Mouse (Mus musculus) right cerebral cortex, postnatal 25 days (tissue): ENCODE measurements around the gene Nectin1.

Source experiments
- DNase-seq: peaks from one replicate; pipeline ENCODE4 v3.0.0; 2022

Nectin1 gene

DNA sequence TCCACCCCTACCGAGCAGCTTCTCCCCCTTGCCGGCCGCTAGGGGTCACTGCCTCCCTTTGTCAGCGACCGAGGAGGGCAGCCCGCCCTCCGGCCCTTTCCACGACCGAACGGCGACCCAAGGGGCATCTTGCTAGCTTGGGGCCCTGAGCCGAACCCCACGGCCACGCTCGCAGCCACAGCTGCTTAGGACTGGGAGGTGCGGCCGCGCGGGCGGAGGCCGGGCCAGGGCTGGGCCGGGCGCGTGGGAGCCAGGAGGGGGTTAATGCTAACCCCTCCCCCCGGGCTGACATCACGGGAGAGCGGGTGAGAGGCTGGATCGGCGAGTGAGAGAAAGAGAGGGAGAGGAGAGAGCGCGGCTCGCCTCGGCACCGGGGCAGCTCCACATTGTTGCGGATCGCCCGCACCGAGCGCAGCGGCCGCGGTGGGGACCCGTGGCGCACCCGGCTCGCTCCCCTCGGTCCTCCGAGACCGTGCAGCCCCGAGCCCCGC lies at the start of gene Nectin1:
TSS of gene Nectin1 (plus strand) at position 338 of the 491 bp plus-strand sequence.
- DNase-seq, result peak; percentile 89

DNA sequence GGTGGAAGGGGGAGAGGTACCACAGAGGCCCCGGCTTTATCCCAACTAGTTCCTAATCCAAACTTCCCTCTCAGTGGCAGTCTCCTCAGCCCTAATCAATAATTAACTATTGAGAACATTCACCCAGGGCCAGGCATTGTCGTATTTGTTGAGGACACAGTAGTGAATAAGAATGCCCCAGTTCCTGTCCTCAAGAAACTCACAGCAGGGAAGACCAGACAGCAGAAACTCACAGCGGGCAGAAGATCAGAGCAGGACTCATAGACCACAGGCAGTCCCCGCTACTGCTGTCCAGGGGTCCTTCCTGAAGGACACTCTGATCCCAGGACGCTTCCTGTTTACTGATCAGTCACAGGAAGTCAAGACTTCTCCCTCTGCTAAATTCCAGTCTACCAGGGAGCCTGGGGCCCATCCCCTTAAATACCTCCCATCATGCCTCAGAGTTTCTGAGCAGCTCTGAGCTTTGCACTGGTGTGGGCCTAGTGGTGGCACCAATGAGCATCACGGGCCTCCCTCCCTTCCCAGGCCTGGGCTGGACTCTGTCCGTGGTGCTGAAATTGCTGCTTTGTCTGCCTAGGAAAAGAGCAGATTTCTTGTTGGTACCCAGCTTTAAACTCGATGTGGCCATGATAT lies 45.6 kb upstream of the Nectin1 start:
- no peak for DNase-seq

DNA sequence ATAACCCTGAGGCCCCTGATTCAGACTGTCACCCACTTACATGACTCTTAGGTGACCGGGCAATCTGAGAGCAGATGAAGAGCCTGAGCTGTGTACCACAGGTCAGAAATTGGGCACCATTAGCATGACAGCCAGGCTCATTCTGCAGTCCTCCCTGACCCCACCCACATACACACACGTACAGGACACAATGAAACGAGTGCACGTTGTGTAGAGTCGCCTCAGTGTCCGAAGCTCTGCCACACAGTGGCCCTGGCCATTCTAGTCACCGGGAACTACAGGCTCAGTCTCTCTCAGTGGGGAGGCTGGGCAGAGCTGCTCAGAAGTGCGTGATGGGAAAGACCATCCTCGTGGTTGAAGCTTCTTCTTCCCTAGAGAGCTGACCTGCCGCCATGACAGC lies 44.9 kb upstream of the Nectin1 start:
- no peak for DNase-seq

DNA sequence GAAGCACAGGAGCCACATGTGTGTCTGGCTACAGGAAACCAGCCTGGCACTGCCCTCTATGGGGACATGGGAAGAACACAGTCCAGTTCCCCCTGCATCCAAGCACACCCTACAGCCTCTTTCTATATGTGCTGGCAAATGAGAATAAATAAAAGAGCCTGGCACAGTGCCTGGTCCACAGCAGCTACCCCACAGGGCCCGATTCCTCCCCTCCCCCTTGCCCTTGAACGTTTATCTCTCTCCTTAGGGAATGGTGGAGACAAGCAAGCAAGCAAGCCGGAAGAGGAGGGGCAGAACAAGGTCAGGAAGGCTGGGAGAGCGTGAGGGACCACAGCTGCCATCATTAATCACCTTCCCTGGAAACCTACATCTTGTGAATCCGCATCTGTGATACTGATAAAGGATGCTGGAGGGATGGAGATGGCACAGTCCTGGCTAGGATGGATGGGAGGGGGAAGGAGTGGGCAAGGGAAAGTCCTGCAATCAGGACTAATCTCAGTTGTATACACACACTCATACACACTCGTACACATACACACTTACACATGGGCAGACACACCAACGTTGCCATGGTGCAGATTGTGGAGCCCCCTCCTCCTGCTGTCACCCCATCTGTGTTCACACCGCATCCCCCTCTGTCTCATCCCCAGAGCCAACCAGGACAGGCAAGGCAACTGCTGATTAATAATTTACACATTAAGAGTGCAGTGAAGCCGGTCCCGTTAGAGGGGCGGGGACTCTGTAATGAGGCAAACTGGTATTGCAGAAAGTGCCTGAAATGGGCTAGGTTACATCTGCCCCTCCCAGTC lies 44.2 kb upstream of the Nectin1 start:
- no peak for DNase-seq

DNA sequence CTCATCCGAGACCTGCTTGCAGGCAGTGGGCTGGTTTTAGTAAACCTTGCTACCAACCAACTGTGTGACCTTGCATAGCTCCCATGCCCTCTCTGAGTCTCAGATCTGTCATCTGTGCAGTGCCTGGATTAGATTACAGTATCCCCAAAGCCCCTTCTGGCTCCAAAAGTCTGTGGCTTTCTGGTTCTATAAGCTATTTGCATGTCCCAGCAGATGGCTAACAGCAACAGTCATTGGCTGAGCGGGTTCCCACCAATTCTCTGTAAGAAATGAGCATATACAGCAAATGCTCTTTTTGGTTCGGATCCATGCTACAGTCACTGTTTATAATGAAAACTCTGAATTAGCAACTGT lies 43.6 kb upstream of the Nectin1 start:
- DNase-seq, result no peak

DNA sequence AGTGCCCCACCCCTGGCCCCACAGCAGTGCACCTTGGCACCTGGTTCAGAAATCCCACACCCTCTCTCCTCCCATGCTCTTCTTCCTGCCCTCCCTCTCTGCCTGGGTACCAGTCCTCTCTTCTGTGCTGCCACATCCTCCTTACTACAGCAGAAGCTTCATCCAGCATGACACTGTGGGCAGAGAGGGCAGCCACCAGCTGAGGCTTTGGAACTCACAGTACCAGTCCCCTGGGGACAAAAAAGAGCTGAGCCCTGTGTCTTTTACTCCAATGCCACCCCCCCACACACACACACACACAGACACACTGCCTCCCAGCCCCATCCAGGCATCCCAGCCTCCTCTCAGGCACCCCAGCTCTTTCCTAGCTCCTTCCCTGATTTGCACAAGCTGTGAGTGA lies 42.0 kb upstream of the Nectin1 start:
- no peak for DNase-seq

DNA sequence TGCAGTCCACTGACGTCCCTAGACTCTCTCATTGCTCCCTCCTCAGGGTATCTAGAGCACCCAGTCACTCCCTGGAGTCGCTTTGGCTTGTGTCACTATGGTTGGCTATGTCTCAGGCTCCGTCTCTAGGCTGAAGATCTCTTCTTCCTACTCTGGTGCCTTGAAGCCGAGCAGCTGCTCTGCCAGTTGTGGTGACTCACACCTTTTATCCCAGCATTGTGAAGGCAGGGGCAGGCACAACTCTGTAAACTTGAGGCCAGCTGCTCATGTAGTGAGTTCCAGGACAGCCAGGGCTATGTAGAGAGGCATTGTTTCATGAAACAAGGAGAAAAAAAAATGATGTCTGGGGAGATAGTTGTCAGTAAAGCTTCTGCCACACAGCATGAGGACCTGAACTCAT lies 36.2 kb upstream of the Nectin1 start:
- no peak for DNase-seq

DNA sequence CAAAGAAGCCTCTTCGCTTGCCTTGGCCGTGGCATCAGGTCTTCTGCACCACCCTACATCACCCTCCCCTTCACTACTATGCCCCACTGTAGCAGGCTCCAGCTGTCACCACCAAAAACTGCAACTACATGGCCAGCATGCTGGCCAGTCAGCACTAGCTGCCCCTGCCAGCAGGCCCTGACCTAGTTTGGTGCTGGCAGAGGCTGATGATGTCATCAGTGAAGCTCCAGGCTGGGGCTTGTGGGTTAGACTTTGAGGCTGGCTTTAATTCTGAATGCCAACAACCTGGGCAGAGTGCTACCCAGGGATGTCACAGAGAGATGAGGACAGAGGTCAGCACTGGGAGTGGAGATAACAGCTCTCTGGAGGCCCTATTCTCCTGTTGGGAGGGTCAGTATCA lies 35.1 kb upstream of the Nectin1 start:
- no peak for DNase-seq

DNA sequence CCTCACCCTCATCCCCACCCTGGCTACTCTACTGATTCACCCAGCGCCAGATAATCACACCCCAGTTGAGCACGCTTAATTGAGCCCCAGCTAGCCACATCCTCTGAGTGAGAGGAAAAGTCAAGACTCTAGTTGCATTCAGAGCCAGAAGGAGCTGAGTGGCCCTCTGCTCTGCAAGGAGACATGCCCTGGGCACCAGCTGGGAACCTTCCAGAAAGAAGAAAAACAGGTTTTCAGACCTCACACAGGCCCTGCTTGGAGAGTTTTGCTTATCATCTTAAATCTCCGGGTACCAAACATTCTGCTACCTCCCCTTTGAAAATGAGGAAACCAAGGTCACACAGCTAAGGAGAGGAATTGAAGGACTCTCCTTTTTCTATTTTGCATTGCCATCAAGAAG lies 30.4 kb upstream of the Nectin1 start:
- DNase-seq, result no peak

DNA sequence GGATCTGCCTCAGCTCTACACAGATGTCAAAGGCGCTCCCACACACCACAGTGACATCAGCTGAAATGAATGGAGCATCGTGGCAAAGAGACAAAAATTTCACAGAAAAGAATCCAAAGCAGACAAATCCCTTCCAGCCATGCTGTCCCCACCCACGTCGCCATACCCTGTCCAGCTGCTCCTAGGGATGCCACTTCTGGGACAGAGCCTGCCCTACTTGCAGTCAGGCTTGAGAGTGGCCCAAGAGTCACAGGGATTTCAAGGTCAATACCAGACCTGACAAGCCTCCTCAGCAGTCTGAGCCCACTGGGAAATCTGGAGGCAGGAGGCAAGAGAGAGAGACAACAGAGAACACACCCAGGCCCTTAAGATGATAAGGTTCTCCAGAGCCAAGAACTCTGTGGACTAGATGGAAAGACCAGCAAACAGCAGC lies 24.4 kb upstream of the Nectin1 start:
- no peak for DNase-seq

DNA sequence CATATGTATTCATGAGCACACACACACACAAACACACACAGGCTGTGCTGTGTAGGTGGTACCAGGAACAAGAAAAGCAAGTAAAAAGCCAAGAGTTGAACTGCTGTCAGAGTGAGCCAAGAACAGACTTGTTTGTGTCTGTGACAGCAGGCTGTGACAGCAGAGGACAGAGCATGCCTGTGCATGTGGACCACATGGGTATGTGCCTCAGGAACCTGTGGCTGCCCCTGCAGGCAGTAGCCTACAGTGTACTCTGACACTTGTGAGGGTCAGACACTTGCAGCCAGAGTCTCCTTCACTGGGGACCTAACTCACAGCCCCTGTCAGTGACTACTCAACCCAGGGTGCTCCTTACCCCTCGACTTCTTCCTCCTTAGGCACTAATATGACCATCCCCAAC lies 23.7 kb upstream of the Nectin1 start:
- no peak for DNase-seq

DNA sequence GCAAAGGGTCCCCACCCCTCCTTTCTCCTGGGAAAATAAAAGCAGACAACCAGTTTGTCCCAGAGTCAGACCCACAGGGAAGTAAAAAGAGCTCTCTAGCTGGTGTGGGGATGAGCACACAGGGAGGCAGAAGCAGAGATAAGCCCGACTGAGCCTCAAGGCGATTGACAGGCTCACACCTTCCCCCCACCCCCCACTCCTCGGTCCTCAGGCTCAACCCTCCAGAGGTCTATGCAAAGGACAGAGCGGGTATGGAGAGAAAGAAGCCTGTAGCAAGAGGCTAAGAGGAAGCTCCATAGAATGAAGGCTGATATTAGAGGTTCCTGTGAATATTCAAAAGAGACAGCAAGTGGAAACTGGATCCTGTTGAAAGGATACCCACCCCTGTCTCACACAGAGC lies 19.7 kb upstream of the Nectin1 start:
- no peak for DNase-seq

DNA sequence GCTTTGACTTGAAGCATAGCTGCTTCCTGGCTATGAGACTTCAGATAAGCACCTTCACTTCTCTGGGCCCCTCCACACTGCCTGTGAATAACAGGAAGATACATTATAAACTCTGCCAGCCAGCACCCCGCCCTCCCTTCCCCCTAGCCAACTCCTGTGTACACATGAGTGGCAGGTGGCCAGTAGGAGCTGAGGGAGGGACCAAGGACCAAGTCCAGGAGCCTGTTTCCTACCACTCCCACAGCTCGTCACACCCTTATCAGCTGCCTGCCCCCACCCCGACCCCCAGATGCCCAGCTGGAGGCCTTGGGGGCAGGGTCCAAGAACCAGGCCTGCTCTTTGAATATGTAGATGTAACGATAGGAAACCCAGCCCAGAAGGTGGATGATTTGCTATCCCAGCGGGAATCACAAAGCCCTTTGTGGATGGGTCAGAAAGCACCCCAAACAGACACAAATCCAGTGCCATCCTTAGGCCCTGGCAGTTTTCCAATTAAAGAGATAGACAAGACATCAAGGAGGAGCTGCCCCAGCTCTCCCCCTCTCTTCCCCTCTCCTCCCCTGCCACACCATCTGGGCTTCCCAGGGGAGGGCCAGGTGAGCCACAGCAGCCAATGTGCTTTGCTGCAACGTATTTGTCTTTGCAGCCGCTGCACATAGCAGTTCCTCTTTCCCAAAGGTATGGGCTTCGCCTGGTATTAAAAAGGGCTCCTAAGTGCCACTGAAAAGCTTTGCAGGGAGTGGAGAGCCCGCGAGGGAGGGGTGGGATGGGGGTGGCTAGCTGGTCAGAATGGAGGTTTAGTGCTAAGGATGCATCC lies 14.1 kb upstream of the Nectin1 start:
- no peak for DNase-seq

DNA sequence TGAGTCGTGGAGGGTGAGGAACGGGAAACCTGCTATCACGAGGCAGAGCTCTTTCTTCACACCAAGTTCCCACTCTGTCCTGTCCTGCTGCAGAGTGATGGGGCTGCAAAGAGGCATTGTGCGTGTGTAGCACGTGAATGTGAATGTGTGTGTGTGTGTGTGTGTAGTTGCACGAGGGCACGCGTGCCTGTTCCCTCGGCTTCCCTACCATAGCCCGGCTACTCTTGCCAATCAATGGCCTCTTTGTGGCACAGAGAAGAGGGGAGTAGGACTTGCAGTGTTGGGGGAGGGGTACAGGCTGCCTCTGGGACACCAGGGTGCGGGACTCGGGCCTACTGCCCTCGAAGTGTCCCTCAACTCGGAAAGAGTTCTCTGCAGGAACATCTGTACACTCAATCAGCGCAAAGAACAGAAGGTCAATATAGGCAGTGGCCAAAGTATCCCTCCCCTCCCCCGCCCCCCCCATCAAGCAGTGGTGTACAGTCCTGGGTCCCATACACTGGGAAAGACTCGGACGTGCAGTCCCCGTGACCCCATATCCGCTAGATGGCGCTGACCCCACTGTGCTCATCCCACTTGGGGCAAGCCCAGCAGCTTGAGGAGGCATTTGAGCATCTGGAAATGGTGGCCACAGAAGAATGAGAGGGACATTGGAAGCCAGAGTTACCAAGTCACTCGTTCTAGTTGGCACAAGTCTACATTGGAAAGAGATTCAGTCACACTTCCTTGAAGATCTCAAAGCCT lies 13.3 kb upstream of the Nectin1 start:
- no peak for DNase-seq

DNA sequence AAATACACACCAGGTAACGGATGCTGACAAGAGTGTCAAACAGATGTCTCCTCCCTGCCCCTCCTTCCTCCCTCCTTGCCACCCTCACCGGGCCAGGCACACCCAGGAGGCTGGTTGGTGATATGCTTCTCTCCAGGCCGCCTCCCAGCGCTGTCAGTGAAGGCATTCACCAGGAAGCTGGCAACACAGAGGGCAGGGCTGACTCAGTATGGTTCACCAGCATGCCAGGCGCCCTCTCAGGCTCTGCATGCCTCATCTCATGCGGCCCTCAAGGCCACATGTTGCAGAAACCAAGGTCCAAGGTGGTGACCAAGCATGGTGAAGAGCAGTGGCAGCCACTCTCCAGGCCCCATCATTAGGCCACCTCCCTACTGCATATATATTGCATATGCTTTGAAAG lies 11.9 kb upstream of the Nectin1 start:
- DNase-seq, result no peak

DNA sequence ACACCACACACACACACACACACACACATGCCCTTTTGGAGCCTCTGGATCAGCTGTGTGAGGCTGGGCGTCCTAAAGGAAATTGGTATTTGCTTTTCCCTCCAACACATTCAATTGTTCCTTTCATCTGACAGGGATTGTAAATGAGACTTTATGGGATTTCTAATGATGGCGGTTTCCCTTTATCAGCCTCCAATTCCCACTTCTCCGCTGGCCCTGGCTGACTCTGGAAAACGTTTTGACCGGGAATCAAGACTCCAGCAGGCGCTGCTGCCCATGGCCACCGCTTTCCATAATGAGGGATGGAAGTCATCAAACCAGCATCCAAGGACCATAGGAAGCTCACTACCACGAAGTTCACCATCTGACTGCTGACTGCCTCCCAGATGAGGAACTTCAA lies 11.1 kb upstream of the Nectin1 start:
- no peak for DNase-seq

DNA sequence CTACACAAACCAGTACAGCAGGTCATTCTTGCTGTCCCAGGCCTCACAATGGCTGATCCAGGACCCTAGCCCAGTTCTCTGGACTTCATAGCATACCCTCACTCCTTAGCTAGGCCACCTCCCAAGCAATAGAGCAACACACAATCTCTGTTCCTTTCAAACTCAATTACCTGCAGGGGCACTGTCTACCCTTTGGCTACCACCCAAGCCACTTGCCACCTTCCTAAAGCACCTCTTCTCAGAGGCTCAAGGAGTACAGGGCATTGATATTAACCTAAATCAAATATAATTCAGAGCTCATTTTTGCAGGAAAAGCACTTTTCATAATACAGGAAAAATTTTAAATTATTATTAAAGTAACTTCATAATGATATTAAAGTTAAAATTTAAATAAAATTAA lies 8.8 kb upstream of the Nectin1 start:
- no peak for DNase-seq

DNA sequence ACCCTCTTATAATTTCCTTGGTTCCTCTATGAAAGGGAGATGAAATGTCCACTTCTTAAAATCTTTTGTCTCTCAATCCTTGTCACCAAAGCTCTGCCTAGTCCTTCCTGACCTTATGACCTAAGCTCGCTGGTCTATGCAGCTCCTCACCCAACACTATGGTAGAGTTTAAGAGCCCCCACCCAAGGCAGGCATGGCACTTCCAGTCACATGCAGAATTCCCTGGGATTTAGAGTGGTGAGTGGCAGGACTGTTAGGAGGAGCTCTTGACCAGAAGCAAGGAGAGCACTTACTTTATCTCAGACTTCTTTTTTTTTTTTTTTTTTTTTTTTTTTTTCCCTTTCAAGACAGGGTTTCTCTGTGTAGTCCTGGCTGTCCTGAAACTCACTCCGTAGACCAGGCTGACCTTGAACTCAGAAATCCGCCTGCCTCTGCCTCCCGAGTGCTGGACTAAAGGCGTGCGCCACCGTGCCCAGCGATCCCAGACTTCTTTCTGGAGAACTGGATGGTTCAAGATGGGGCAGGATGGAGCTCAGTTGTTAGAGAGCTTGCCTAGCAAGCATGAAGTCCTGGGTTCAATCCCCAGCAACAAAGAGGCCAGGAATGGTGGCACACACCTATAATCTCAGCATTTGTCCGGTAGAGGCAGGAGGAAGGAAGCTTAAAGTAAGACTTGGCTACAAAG lies 7.6 kb upstream of the Nectin1 start:
- DNase-seq, result no peak

DNA sequence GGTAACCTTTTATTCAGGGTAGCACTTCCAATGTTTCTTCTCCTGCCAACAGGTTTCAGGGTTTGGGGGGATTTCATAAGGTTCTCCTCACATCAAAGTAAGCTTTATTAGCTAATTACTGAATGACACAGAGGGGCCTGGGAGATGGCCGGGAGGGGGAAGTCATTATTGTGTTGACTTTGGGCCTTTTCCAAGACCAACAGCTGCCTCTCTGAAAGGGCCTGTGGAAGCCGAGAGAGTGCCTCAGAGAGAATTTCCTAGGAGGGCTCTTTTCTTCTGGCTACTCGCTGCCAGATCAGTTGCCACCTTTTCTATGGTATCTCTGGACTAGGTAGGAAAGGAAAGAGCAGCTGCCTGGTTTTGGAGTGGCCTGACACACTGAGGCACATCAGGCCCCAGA lies 6.5 kb upstream of the Nectin1 start:
- DNase-seq, result no peak

DNA sequence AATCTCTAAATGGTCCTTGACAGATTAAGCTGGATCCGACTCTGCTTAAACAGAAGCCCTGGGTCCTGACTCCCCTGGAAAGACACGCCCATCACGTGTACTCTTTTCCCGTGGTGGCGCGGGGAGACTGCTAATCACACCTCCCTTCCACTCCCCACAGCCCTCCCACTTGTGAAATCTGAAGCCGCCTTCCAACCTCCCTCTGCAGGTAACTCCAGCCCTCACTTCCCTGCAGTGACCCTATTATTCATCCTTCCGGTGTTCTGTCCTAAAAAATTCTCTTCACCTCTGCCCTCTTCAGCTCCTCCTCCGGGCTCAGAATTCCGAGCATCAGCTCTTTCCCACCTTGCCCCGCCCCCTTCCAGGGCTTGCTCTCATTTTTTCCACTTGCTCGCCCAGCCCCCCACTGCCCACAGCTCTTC lies 5.9 kb upstream of the Nectin1 start:
- DNase-seq, result no peak

DNA sequence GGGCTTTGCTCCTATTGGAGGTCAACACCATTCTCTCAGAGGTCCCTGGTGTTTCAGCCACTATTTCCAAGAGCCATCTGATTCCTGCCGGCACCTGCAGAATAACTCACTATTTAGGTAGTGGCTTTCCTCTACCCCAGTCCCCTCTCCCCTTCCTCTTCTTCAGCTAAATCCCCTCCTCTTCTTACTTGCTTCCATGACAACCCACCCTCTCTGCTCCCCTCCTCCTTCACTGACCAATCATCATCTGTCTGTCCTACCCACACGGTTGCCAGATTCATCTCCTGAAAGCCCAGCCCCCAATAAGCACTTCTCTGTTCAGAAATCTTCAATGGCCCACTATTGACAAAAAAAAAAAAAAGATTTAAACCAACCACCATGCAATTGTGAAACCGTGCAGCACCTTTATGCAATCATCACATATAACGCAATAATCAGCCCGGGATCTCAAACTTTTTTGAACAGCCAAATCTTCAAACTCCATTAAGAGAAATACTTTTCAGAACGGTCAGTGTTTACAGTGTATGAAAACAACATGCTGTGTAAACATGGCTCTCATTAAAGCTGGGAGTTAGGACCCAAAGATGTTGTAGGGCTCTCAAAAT lies 5.2 kb upstream of the Nectin1 start:
- DNase-seq, result no peak

DNA sequence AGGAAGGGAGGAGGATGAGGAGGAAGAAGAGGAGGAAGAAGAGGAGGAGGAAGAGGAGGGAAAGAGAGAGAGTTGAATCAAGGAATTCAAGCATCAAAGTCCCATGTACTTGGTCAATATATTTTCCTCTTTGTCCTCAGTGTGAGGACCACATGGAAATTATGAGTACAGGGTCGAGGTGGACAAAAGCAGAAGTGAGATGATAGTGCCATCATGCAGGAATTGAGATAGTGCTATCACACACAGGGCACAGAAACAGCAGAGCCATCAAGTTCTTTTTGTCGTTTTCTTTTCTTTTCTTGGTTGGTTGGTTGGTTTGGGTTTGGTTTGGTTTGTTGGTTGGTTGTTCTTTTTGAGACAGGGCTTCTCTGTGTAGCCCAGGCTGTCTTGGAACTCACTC lies 2.5 kb upstream of the Nectin1 start:
- no peak for DNase-seq
